Mouse (Mus musculus) lung, adult 18-20 months (tissue): ENCODE results near the gene St6gal1.
A peak's percentile ranks its signal among the peaks of the same experiment; 100 is the strongest.
"Not testable (repeated sequence)": the region's sequence is repeated elsewhere in the genome, so short reads cannot be mapped to it uniquely, and the experiment has no call there.

Experiments
- DNase-seq, 2 experiments: peaks; one replicate each; pipeline ENCODE4 v3.0.0; 2022; ENCODE audit warnings: mixed read lengths in 2 of 2

Gene St6gal1

GRCm38 (mm10) chr16:23224671-23225068 lies at the start of gene St6gal1:
St6gal1 (plus strand) TSS chr16:23224740.
- peak; percentile 87 to 90 for DNase-seq

- no peak for DNase-seq
Measured at GRCm38 (mm10) chr16:23174855-23175254, 49.7 kb upstream of the St6gal1 start.

GRCm38 (mm10) chr16:23175956-23176355 lies 48.6 kb upstream of the St6gal1 start:
- no peak for DNase-seq

- no peak for DNase-seq
Measured at GRCm38 (mm10) chr16:23177856-23178255, 46.7 kb upstream of the St6gal1 start.

GRCm38 (mm10) chr16:23178796-23179195 lies 45.7 kb upstream of the St6gal1 start:
- DNase-seq: no peak

- DNase-seq: not testable (repeated sequence)
Measured at GRCm38 (mm10) chr16:23179436-23179835, 45.1 kb upstream of the St6gal1 start.

- DNase-seq: no peak
Measured at GRCm38 (mm10) chr16:23181054-23181453, 43.5 kb upstream of the St6gal1 start.

GRCm38 (mm10) chr16:23181487-23181886 lies 43.1 kb upstream of the St6gal1 start:
- DNase-seq: no peak

- DNase-seq: no peak
Measured at GRCm38 (mm10) chr16:23181942-23182597, 42.5 kb upstream of the St6gal1 start.

- no peak for DNase-seq
Measured at GRCm38 (mm10) chr16:23185824-23186223, 38.7 kb upstream of the St6gal1 start.

- DNase-seq: no peak
Measured at GRCm38 (mm10) chr16:23186418-23186817, 38.1 kb upstream of the St6gal1 start.

- DNase-seq: no peak
Measured at GRCm38 (mm10) chr16:23187983-23188382, 36.6 kb upstream of the St6gal1 start.

GRCm38 (mm10) chr16:23189612-23190011 lies 34.9 kb upstream of the St6gal1 start:
- no peak for DNase-seq

- DNase-seq: no peak
Measured at GRCm38 (mm10) chr16:23191560-23192242, 32.8 kb upstream of the St6gal1 start.

GRCm38 (mm10) chr16:23195618-23196017 lies 28.9 kb upstream of the St6gal1 start:
- DNase-seq: no peak

GRCm38 (mm10) chr16:23196296-23196695 lies 28.2 kb upstream of the St6gal1 start:
- DNase-seq: no peak

- no peak for DNase-seq
Measured at GRCm38 (mm10) chr16:23196791-23197190, 27.7 kb upstream of the St6gal1 start.

GRCm38 (mm10) chr16:23201498-23201897 lies 23.0 kb upstream of the St6gal1 start:
- DNase-seq: no peak

GRCm38 (mm10) chr16:23214314-23214713 lies 10.2 kb upstream of the St6gal1 start:
- DNase-seq: no peak

GRCm38 (mm10) chr16:23215241-23215900 lies 9.2 kb upstream of the St6gal1 start:
- DNase-seq: no peak

GRCm38 (mm10) chr16:23216366-23216765 lies 8.2 kb upstream of the St6gal1 start:
- no peak for DNase-seq

- no peak for DNase-seq
Measured at GRCm38 (mm10) chr16:23218313-23218712, 6.2 kb upstream of the St6gal1 start.

GRCm38 (mm10) chr16:23223166-23223870 lies 1.2 kb upstream of the St6gal1 start:
- DNase-seq: no peak
